Mouse (Mus musculus) megakaryocyte, adult 5-6 weeks (primary cell): Measurements from ENCODE around the gene Axin1. TPM values are rescaled to one million over a fixed set of nuclear protein-coding genes. Genes with fewer than 3 reads are reported as not detected.
"Not testable (repeated sequence)": the region's sequence is repeated elsewhere in the genome, so short reads cannot be mapped to it uniquely, and the experiment has no call there.

Experiments used
- ATAC-seq: 2 replicates; pipeline ENCODE4 v1.8.0; 2016; ENCODE audit warnings: mild to moderate bottlenecking, inconsistent platforms; ENCODE audit not compliant: poor library complexity, severe bottlenecking
- total RNA-seq, 2 experiments: library from RNA; stranded (forward) in 1 of 2; stranded (reverse) in 1 of 2; fragments of 153-499, 151-499 nt in 1 of 2; fragments of 221-1000, 200-1000 nt in 1 of 2; gene quantifications; 2 replicates each; pipeline versions ENCODE4 v1.2.3 to v1.2.4; 2015 to 2017

The Axin1 gene
- total RNA-seq, 2 experiments from 2014 or later = 24.2 to 255 TPM

DNA sequence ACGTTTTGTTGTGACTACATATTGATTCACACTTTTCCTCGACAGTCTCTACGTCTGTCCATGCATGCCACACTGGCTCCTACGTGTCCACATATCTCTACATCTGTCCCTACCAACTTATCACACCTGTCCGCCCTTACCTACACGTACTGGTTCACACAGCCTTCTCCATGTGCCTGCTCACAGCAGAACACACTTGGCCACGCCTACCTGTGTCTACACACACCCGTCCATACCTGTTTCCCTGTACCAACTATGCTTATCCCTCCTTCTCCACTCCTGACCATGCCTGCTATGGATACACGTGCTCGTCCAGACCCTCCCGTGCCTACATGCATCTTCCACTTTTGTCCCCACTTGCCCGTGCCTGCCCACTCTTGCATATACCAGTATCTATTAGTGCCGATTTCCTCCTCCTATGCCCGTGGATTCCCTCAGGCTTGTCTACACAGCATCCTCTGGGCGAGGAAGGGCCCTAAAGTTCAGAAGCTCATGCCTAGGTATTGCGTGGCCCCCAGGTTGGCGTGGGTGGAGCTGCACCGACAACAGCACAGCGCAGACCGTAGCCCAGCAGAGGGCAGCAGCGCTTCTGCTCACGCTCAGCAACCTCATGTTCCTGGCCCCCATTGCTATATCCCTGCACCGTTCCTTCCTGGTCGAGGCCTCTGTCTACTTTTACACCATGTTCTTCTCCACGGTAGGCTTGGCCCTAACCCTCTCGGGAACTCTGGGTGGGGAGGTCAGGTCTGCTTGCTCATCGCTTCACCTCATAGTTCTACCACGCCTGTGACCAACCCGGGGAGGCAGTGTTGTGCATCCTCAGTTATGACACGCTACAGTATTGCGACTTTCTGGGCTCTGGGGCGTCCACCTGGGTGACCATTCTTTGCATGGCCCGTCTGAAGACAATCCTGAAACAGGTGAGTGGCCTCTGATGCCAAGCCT, 18.4 kb upstream of the Axin1 start:
- peak; percentile 72 for ATAC-seq

DNA sequence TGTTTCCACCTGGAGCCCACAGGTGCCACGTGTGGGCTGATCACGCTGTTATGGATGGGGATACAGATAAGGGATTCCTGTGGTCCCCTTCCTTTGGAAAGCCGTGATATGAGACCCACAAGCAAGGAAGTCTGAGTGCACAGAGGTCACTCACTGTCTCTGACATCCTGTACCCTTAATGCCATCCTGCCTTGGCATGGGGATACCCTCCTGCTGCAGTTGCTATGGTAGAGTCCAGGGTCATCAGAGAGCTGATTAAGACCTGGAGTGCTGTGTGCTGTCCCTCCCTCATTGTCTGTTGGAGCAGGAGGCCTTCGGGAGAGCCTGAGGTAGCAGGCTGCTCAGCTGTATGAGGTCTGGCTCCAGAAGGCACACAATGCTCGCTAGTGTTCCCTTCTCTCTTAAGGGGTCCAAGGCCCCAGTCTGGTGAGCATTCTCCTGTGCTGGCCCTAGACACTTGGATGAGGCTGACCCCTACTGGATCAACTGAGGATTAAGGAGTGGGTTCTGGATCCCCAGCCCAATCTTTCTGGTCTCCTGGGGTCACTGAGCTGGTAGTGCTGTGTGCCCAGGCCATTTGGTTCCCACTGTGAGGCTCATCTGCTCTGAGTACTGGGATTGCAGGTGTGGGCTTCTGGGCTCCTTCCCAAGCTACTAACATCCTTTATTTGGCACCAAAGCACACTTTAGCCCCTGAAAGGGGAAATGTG, 15.9 kb upstream of the Axin1 start:
- ATAC-seq = no peak

DNA sequence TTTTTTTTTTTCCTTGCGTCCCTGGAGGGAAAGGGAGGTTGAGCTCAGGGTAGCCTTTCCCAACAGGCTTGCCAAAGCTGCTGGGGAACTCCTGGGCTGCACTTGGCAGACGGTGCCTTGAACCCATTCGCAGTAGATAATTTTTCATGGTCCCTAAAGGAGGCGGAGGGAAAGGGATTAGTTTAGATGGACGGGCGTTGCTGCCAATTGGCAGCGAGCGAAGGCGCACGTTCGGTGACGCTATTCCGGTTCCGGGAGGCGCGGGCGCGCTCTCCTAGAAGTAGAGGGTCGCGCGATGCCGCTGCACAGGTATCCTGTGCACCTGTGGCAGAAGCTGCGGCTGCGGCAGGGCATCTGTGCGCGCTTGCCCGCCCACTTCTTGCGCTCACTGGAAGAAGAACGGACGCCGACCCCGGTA, 15.2 kb upstream of the Axin1 start, which contains the start of gene Mrpl28:
Gene Mrpl28, plus strand, starts transcription at position 234 of the 418 bp plus-strand sequence.
- peak; percentile 91 for ATAC-seq

DNA sequence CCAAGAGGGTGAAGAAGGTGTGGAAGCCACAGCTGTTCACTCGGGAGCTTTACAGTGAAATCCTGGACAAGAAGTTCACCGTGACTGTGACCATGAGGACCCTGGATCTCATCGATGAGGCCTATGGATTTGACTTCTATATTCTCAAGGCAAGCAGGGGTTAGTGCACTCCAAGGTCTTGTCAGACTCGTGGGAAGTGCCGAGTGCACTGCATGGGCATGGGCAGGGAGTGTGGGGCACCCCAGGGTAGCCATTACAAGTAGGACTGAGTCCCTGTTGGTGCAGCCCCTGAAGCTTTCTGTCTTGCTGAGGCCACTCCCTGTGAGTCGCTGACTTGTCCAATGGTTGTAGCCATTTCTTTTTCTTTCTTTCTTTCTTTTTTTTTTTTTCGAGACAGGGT, 13.9 kb upstream of the Axin1 start:
- ATAC-seq = no peak

DNA sequence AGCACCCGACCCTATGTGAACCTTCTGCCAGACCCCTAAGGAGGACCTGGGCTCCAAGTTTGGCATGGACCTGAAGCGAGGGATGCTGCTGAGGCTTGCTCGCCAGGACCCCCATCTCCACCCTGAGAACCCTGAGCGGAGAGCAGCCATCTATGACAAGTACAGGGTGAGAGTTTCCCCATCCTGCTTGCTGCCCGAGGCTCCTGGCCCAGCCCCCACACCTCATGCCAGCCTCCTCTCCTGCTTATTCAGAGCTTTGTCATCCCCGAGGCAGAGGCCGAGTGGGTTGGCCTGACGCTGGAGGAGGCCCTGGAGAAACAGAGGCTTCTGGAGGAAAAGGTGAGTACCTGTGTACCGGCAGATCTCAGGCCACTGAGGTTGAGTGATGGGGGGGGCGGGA, 13.3 kb upstream of the Axin1 start:
- ATAC-seq = no peak

DNA sequence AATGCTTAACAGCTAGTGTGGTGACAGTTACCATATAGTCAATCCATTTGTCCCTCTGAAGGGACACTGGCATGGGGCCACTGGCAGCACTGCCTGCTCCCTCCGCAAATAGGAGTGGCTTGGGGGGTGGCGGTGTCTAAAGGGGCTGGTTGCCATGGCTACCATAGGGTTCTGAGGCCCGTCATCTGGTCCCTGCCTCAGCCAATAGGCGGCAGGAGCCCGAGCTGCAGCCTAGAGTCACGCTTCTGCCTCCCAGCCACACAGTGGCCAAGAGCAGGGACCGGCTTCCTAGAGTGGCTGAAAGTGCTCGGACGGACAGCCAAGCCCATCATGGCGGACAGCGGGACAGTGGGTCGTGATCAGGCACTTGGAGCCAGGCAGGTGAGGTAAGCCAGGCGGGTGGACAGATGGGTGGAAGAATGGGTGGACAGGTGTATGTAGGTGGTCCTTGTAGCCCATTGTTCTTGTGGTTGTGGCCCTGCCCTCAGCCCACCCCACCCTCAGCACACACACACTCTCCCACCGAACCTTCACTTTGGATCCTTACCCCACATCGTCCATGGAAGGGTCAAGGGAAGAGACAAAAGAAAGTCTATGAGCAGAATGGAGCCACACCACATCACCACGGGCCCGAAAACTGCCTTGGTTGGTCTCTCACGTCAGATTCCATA, 7.3 kb upstream of the Axin1 start:
- ATAC-seq = no peak

DNA sequence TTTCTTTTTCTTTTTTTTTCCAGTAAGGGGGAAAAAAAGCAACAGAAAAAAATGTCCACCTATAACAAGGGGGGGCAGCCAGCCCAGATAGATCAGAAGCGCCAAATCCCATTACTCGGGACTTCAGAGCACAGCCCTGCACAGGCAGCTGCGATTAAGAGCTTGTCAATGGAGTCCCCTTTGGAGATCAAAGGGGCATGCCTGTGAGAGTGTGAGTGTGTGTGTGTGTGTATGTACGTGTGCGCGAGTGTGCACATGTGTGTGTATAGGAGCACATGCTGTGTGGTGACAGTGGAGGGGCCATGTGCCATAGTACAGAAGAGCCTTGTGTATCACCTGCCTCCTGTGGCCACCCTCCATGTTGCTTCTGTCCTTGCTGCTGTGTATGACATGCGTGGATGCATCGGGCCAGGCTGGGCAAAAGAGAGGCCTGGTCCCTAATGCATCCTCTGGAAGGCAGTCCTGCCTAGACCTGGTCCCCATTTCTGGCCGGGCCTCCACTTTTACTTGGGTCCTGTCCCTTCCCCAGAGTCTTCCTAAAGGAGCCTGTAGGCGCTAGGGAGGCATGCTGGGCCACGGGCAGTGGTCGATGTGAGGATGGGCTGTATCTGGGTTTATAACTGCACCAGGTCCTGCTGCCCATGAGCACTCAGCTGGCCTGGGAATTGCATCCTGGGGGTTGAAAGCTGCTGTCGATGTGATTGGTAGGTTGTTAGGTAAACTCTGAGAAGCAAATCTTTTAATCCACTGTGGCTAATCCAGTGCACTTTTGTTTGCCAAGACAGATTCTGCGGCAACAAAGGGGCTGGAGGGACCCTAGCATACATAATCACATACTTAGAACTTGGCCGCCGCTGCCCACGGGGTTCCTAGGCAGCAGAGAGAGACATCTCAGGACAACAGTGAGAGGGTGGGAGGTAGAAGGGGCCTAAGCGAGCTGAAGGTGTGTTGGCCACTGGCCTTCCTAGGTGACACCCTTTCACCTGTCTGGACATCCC, 6.3 kb upstream of the Axin1 start:
- no peak for ATAC-seq

DNA sequence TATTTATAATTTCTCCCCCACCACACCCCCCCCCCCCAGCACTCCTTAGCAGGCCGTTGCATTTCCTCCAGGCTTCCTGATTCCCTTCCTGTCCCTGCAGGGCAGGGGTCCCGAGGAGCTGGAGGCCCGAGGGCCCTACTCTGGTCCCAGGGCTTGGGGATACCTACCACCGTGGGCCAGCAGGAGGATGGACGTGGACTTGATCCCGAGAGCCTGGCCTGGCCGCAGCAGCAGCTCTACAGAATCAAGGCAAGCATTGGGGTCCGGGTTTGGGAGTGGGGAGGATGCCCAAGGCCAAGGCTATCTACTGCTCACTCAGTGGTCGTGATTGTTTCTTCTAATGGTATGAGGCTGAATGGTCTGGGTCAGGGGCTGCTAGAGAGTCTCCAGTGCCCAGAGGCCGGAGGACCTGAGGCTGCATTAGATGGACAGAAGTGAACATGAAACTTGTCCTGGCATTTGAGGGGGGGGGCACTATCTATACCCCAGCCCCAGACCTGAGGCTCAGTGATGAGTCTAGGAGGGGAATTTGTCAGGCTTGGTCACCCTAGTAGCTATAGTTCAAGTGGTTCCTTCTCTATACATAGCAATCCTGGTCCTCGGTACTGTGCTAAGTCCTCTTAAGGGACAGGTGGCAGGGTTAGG, 1.3 kb upstream of the Axin1 start:
- ATAC-seq = no peak

DNA sequence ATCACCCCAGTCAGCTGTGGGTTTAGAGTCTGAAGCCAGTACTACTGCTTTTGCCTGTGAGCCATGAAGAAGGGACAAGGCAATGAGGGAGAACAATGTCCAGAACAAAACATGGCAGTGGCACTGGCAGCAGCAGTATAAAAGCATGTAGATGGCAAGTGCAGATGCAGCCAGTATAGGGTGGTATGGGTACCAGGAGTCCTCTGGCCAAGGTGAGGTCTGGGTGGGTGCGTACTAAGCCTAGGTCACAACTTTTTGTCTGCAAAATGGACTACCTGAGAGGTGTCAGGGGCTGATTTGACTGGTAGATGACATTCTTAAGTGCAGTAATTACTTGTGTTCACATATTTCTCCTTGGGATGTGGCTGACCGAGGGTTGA, 747 bp upstream of the Axin1 start:
- ATAC-seq = no peak

DNA sequence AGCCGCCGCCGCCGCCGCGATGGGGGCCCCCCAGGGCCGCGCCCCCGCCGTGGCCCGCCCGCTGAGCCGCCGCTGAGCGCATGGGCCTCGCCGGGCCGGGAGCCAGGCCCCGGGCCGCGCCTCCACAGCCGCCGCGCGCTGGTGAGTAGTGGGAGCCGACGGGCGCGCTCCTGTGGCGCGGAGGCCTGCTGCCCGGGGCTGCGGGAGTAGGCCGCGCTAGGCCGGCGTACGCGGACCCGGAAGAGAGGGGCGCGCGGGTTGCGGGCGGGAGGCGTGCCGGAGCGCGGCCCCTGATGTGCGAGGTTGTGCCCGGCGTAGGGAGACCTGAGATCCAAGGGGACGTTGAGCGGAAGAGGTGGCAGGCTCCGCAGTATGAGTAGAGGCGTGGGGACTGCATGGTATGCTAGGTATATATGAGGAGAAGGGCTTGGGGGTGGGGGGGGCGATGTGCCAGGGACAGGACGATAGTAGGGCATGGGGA, 453 bp downstream of the Axin1 start:
- ATAC-seq = peak; percentile 32

DNA sequence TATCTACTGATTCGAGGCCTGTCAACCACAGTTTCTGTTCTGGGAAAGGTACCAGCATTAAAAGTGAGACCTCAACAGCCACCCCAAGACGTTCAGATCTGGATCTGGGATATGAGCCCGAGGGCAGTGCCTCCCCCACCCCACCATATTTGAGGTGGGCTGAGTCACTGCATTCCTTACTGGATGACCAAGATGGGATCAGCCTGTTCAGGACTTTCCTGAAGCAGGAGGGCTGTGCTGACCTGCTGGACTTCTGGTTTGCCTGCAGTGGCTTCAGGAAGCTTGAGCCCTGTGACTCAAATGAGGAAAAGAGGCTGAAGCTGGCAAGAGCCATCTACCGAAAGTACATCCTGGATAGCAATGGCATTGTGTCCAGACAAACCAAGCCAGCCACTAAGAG, 4.3 kb downstream of the Axin1 start:
- no peak for ATAC-seq

DNA sequence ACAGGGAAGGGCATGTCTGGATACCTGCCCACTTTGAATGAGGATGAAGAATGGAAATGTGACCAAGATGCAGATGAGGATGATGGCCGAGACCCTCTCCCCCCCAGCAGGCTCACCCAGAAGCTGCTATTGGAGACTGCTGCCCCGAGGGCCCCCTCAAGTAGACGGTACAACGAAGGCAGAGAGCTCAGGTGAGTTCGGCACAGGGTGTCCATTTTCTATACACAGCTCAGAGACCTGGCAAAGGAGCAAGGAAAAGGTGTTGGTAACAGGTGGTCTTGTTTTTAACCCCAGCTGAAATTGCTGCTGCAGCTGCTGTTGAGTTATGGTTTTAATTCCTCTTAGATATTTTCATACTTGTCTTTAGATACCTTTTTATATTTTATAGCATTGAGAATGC, 4.9 kb downstream of the Axin1 start:
- no peak for ATAC-seq

DNA sequence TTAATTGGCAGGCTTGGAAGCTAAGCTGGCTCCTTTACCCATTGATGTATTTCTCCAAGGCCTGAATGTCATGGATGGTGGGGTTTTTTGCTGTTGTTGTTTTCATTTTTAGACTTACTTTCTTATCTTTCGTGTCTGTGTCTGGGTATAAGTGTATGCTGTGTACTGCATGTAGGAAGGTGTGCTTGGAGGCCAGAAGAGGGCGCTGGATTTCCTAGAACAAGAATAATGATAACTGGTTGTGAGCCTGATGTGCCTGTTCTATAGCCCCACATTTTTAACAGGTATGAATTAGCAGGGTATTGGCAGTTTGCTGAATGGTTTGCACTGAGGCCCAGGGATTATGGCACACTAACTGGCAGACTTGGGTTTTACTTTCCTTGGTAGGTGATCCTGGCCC, 10.6 kb downstream of the Axin1 start:
- ATAC-seq = no peak

DNA sequence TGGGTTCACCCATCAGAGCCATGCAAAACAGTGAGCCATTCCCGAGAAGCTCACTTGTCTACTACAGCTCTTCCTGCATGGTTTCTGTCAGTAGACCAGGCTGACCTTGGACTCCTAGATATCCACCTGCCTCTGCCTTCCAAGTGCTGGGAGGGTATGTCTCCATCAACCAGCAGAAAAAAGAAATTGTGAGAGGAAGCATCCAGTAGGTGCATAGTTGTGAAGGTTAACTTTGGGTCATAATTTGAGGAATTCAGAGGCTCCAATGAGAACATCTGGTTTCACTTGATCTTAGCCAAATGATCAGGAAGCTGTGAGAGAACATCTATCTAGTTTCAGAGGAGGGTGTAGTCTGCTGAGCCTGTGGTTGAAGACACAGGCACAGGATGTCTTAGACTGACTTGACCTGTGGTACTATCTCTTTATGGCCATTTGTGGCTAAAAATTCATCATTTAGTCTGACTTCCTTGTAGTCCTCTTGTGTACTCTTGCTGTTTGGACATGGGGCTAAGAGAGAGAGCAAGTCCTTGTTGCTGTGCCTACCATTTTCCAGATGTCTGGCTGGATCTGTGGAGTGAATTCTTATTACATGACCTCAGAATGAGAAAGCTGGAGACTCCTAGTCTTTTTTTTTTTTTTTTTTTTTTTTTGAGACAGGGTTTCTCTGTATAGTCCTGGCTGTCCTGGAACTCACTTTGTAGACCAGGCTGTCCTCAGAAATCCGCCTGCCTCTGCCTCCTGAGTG, 13.6 kb downstream of the Axin1 start:
- ATAC-seq = no peak

DNA sequence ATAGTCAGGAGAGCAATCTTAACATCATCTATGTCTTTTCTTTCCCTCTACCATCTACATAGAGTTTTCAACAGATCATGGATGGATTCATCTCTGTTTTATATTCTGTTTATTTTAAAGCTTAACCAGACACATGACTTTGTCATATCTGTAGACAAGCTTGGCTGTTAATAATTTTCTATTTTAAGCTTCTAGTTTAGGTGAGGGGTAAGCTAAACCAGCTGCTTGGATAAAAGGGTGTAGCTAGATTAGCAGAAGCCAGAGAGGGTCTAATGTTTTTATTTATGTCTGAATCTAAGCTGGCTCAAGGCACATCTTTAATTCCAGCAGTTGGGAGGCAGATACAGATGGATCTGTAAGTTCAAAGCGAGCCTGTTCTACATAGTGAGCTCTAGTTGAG, 24.2 kb downstream of the Axin1 start:
- no peak for ATAC-seq

DNA sequence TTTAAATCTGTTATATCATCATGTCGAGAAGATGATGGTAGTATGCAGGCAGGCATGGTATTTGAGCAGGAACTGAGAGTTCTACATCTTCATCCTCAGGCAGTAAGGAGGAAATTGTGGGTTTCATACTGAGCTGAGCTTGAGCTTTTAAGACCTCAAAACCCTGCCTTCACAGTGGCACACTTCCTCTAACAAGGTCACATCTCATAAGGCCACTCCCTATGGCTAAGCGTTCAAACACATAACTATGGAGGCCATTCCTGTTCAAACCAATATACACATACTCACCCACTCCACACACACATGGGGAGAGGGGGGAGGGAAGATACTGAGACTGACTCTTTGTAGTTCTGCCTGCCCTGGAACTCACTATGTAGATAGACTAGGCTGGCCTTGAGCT, 29.6 kb downstream of the Axin1 start:
- ATAC-seq = peak; percentile 98

DNA sequence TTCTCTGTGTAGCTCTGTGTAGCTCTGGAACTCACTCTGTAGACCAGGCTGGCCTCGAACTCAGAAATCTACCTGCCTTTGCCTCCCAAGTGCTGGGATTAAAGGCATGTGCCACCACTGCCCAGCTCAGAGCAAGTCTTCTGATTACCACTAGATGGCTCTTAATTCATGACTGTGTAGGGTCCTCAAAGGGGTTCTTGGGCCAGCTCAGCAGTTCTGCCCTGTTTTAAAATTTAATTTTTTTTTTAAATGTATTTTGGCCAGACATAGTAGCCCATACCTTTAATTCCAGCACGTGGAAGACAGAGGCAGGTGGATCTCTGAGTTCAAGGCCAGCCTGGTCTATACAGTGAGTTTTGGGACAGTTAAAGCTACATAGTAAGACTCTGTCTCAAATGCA, 36.8 kb downstream of the Axin1 start:
- ATAC-seq = not testable (repeated sequence)

DNA sequence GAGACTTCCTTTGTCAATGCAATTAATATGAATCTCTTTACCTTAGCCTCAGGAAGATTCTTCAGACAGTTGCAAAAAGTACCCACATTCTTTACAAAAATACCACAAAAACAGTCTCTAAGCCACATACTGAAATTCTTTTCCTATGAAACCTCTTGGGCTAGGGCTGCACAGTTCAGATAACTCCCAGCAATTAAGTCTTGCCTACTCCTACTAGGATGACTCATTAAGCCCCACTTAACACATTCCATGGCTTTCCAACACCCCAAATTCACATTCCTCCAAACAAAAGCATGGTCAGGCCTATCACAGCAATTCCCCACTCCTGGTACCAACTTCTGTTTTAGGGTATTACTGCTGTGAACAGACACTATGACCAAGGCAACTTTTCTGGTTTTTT, 40.1 kb downstream of the Axin1 start:
- no peak for ATAC-seq

DNA sequence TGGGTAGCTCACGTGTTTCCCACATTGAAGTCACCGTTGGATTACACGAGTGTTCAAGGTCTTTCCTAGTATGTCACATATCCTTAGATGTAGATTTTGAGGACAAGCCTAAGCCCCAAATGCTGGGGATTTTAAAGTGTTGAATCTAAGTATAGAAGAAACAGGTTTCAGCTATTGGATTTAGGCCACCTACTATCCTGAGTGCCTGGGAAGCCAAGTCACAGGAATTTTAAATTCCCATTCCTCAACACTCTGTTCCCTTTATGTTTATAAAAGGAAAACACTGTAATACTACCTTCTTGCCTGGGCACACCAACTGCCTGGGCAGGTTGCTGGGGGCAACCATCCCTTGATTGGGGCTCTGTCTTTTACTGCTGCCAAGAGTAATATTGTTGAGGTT, 42.7 kb downstream of the Axin1 start:
- no peak for ATAC-seq
